Mouse (Mus musculus): Measurements from ENCODE around the gene Pcbp3. TPM values are rescaled to one million over a fixed set of nuclear protein-coding genes. Genes with fewer than 3 reads are reported as not detected.

Pcbp3 gene
- 26.2 and 28.3 TPM in 2 replicates for polyA plus RNA-seq (2015; fragmentation: Nextera tagmentation; extraction: Ambion mirVana)

DNA sequence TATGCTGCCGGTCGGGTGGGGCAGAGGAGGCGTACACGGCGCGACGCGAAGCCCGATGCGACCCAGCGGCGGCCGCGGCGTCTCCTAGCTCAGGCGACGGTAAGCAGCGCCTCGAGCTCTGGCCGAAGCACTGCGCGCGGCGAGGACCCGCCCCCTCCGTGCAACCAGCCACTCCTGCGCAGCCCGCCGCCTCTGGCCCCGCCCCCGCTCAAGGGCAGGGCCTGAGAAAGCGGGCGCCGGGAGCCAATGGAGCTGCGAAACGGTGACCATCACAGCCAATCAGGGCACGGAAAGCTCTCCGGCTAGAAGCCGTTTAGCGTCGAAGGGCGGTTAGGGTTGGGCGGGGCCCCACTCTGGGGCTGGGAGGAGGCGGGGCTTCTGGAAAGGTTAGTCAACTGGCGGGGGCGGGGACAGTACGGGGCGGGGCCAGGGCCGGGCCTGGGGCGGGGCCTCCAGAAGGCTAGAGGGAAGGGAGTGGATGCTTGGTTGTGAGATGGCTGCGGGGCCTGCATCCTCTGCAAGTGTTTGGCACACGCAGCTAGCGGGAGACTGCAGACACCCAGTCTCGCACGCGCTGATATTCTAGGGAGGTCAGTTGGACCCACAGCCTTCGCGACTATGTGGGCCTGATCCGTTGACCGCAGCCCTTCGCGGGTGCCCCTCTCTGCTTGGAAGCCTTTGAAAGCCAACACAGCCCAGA, at the start of gene Pcbp3:
TSS of gene Pcbp3 (minus strand) at position 98 of the 700 bp plus-strand sequence.
- 2% methylated on average over 61 of the region's 62 CpGs for WGBS
- H3K27ac ChIP-seq, result peak within 1 kb of the TSS; percentile 33; the same call in 1 of the 2 replicates
- peak within 1 kb of the TSS; percentile 99 for H3K4me2 ChIP-seq
- no peaks in the 10 kb centered on the region for H3K9me3 ChIP-seq
- peak within 1 kb of the TSS; percentile 85 for H3K9ac ChIP-seq
- peaks cover 42% of the 10 kb centered on the region for H3K4me1 ChIP-seq
- peaks cover 2% of the 10 kb centered on the region; the same call in 1 of the 2 replicates for H3K27me3 ChIP-seq
- no peaks in the 10 kb centered on the region for H3K36me3 ChIP-seq
- H3K4me3 ChIP-seq, result peak within 1 kb of the TSS; percentile 69
- peak; percentile 97 for ATAC-seq (ENCODE audit: insufficient number of reproducible peaks, insufficient read depth, low FRiP score, low TSS enrichment, low read depth)

DNA sequence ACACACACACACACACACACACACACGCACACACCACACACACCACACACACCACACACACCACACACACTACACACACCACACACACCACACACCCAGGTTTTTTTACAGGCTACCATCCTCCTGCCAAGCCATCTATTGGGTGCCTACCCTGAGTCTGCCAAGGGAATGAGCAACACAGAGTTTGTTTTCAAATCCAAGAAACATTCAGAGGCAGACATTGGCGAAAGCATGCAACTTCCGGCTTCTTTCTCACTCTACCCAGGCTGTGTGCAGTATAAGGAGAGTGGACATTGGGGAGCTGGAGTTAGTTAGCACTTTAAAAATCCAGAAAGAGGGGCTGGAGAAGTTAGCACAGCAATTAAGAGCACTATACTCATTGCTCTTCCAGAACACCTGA, 47.0 kb upstream of the Pcbp3 start:
- H3K4me3 ChIP-seq, result no peak overlapping the region
- no peak for ATAC-seq (ENCODE audit: insufficient number of reproducible peaks, insufficient read depth, low FRiP score, low TSS enrichment, low read depth)
- peaks cover 16% of the 10 kb centered on the region for H3K4me1 ChIP-seq
- no peaks in the 10 kb centered on the region for H3K9me3 ChIP-seq
- WGBS, result 82% methylated on average over 2 of the region's 3 CpGs
- no peak overlapping the region for H3K27ac ChIP-seq
- H3K27me3 ChIP-seq, result no peaks in the 10 kb centered on the region
- H3K36me3 ChIP-seq, result no peaks in the 10 kb centered on the region
- H3K4me2 ChIP-seq, result no peak overlapping the region
- H3K9ac ChIP-seq, result no peak overlapping the region

DNA sequence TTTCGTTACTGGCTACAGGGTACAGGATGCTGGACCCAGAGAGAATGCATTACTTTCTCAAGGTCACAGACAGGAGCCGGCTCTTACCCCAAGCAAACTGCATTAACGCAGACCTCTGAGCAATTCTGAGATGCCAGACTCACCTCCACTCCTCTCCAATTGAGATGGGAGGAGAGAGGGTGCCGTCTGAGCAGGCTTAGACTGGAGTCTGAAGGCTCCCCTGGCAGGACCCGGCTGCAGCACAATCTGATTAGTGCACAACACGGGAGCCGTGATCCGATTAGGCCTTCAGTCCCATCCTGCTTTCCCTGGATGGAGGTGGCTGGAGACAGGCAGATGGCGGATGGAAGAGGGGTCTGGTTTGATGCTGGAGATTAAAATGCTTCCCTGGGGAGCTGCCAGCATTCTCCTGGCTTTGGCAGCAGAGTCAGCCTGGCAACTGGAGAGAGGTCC, 46.4 kb upstream of the Pcbp3 start:
- peak overlapping the region; percentile 48; the same call in 1 of the 2 replicates for H3K27ac ChIP-seq
- peaks cover 16% of the 10 kb centered on the region for H3K4me1 ChIP-seq
- H3K4me2 ChIP-seq, result no peak overlapping the region
- H3K36me3 ChIP-seq, result no peaks in the 10 kb centered on the region
- no peaks in the 10 kb centered on the region for H3K9me3 ChIP-seq
- no peak overlapping the region; the same call in 1 of the 2 replicates for H3K9ac ChIP-seq
- no peak for ATAC-seq (ENCODE audit: insufficient number of reproducible peaks, insufficient read depth, low FRiP score, low TSS enrichment, low read depth)
- no peaks in the 10 kb centered on the region for H3K27me3 ChIP-seq
- 18% methylated on average over 9 of the region's 9 CpGs for WGBS
- H3K4me3 ChIP-seq, result no peak overlapping the region

DNA sequence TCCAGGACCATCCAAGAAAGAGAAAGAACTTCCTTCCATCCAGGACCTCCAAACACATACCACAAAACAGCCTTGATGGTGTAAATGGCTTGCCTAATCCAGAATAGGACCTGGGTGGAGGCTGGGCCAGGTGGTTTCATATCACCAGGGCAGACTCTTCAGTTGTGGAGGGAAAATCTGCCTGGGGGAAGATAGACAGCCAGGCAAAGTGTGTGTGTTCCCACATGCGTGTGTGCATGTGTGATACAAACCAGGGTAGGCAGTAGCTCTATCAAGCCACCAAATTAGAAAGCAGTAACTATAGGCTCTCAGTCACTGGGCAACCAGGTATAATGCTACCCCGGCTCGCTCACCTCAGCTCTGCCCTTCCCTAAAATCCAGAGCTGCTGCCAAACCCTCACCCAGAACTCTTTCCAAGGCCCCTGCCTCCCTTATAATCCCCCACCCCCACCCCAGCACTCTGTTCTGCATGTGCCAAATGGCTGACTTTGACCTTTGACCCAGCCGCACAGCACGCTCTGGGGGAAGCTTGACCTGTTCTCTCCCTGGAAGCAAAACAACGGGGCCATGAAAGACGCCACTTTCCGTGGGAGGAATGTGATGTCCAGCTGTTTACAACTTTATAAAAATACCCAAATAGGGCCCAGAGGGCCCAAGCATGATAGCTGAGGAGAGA, 45.9 kb upstream of the Pcbp3 start:
- Histone ChIP-seq H3K4me3 (no peak overlapping the region), H3K9ac (no peak overlapping the region), H3K9me3 (no peaks in the 10 kb centered on the region), H3K36me3 (no peaks in the 10 kb centered on the region), H3K27me3 (no peaks in the 10 kb centered on the region), H3K27ac (peak overlapping the region; percentile 48; the same call in 1 of the 2 replicates), H3K4me1 (peaks cover 16% of the 10 kb centered on the region), H3K4me2 (no peak overlapping the region)
- 37% methylated on average over 8 of the region's 8 CpGs for WGBS
- no peak for ATAC-seq (ENCODE audit: insufficient number of reproducible peaks, insufficient read depth, low FRiP score, low TSS enrichment, low read depth)

DNA sequence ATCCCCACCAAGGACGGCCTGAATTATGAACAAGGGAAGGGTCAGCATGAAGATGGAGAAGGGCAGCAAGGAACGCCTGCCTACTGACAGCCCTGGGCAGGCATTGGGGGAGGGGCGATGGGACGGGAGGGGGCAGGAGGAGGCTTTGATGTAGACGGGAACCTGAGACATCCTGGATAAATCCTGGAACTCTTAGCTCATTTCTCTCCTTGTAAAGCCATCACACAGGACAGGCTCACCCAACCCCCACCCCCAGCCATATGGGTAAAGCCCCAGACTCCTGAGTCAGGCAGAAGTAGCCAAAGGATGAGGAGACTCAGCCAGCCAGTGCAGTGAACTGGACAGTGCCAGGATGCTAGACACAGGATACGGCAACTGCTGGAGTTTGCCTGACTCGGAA, 43.2 kb upstream of the Pcbp3 start:
- Histone ChIP-seq H3K9me3 (no peaks in the 10 kb centered on the region), H3K27me3 (no peaks in the 10 kb centered on the region), H3K9ac (no peak overlapping the region), H3K27ac (no peak overlapping the region), H3K36me3 (no peaks in the 10 kb centered on the region), H3K4me1 (peaks cover 16% of the 10 kb centered on the region), H3K4me2 (no peak overlapping the region), H3K4me3 (no peak overlapping the region)
- ATAC-seq (ENCODE audit: insufficient number of reproducible peaks, insufficient read depth, low FRiP score, low TSS enrichment, low read depth), result no peak
- WGBS, result 17% methylated on average over 7 of the region's 7 CpGs

DNA sequence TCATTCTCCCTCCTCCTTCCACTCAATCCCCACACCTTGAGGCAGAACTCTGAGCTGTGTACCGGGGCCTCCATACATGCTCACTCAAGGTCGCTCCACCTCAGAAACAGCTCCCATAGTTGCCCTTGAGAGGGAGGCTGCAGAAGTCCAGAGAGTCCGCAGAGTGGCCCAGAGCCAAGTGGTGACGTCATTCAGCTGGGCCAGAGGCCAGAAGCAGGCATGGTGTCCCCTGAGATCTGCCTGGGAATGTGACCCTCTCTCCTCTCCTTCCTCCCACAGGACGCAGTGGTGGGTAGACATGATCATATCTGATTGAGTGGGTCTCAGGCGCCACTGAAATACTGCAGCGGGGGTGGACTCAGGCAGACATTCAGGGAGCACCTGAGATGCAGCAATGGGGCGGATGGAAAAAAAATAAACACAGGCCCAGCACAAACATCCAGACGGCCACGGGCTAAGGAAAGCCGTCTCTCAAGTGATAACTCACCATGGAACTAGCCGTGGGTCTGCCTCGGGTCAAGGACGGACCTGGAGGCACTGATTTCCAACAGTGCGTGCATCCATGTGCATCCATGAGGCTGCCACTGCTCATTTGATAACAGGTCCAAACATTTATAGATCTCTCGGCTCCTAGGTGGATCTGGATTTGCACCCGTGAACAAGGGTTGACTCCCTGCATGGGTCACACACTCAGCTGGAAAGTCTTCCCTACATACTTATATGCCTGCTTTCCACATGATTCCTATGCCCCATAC, 36.2 kb upstream of the Pcbp3 start:
- Histone ChIP-seq H3K27me3 (no peaks in the 10 kb centered on the region), H3K36me3 (no peaks in the 10 kb centered on the region), H3K4me2 (no peak overlapping the region), H3K4me1 (no peaks in the 10 kb centered on the region), H3K9me3 (no peaks in the 10 kb centered on the region), H3K27ac (no peak overlapping the region), H3K4me3 (no peak overlapping the region), H3K9ac (no peak overlapping the region)
- ATAC-seq (ENCODE audit: insufficient number of reproducible peaks, insufficient read depth, low FRiP score, low TSS enrichment, low read depth), result no peak
- WGBS, result 71% methylated on average over 17 of the region's 17 CpGs

DNA sequence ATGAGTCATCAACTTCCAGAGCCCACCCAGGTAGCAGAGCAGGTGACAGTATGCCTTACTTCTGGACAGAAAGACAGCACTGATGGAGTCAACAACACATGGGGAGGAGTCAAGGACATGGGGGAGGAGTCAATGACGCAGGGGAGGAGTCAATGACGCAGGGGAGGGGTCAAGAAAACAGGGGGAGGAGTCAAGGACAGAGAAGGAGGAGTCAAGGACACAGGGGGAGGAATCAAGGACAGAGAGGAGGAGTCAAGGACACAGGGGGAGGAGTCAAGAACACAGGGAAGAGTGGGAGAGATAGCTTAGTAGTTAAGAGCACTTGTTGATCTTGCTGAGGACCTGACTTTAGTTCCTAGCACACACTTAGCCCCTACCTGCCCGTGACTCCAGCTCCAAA, 30.8 kb upstream of the Pcbp3 start:
- 70% methylated on average over 3 of the region's 3 CpGs for WGBS
- no peak overlapping the region for H3K9ac ChIP-seq
- no peak for ATAC-seq (ENCODE audit: insufficient number of reproducible peaks, insufficient read depth, low FRiP score, low TSS enrichment, low read depth)
- H3K36me3 ChIP-seq, result no peaks in the 10 kb centered on the region
- no peaks in the 10 kb centered on the region for H3K27me3 ChIP-seq
- no peak overlapping the region for H3K4me3 ChIP-seq
- H3K9me3 ChIP-seq, result no peaks in the 10 kb centered on the region
- H3K27ac ChIP-seq, result no peak overlapping the region
- H3K4me1 ChIP-seq, result peaks cover 5% of the 10 kb centered on the region; the same call in 1 of the 2 replicates
- H3K4me2 ChIP-seq, result no peak overlapping the region

DNA sequence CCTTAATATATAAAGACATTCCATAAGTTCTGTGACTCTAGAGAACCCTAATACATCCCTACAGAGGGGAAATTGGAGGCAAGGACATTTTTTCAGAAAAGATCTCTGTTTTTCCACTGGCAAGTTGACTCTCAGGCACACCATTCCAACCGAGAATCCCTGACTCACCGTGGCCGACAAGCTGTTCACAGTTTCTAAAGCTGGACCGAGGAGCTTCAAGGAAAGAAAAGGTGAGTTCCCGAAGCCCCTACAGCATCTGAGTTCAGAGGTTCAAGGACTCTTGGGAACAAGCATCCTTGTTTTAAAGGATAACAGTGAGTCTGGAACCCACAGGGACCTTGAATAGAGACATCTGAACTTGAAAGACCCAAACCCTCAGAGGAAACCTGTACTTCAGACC, 26.9 kb upstream of the Pcbp3 start:
- ATAC-seq (ENCODE audit: insufficient number of reproducible peaks, insufficient read depth, low FRiP score, low TSS enrichment, low read depth), result no peak
- 81% methylated on average over 5 of the region's 5 CpGs for WGBS
- Histone ChIP-seq H3K27ac (no peak overlapping the region), H3K4me1 (peaks cover 5% of the 10 kb centered on the region; the same call in 1 of the 2 replicates), H3K9me3 (no peaks in the 10 kb centered on the region), H3K4me2 (no peak overlapping the region), H3K4me3 (no peak overlapping the region), H3K9ac (no peak overlapping the region), H3K36me3 (no peaks in the 10 kb centered on the region), H3K27me3 (no peaks in the 10 kb centered on the region)

DNA sequence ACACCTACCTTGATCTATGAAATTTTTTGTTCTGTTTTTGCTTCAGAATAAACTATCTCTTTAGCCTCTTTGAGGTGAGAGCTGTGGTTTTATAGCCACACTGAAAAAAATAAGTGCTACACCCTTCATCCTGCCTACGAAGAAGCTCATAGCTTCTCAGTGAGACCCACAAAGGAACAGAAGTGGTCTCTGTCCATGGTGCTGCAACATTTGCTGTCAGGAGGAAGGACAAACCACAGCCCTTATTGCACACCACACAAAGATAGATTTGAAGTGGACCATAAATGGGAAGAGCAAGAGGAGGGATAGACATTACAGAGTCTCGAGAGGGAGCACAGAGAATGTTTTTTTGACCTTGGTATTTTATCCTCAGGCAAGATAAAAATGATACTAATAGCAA, 16.4 kb upstream of the Pcbp3 start:
- WGBS, result 27% methylated on average over 2 of the region's 2 CpGs
- Histone ChIP-seq H3K27me3 (no peaks in the 10 kb centered on the region), H3K4me1 (peaks cover 27% of the 10 kb centered on the region), H3K4me3 (no peak overlapping the region), H3K27ac (no peak overlapping the region), H3K9ac (no peak overlapping the region), H3K9me3 (no peaks in the 10 kb centered on the region), H3K36me3 (no peaks in the 10 kb centered on the region), H3K4me2 (no peak overlapping the region)
- no peak for ATAC-seq (ENCODE audit: insufficient number of reproducible peaks, insufficient read depth, low FRiP score, low TSS enrichment, low read depth)

DNA sequence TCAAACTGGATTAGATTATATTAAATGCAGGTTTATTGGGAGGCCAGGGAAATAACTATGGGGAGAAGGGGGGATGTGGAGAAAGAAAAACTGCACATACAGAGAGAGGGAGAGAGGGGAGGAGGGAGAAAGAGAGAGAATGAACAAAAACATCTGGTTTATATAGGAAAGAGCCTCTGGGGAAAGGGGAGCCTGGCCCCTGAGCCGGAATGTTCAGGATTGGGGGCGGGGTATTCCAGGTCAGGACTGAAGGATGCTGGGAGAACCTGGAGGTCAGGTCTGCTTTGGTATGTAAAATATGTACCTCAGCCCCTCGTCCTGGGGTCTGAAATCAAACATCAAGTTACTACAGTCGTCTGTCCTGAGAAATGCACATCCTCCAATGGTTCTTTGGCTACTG, 15.0 kb upstream of the Pcbp3 start:
- no peak overlapping the region for H3K4me2 ChIP-seq
- no peak overlapping the region for H3K4me3 ChIP-seq
- H3K27ac ChIP-seq, result no peak overlapping the region
- 19% methylated on average over 4 of the region's 4 CpGs for WGBS
- peaks cover 27% of the 10 kb centered on the region for H3K4me1 ChIP-seq
- no peaks in the 10 kb centered on the region for H3K27me3 ChIP-seq
- no peaks in the 10 kb centered on the region for H3K9me3 ChIP-seq
- no peak for ATAC-seq (ENCODE audit: insufficient number of reproducible peaks, insufficient read depth, low FRiP score, low TSS enrichment, low read depth)
- H3K9ac ChIP-seq, result no peak overlapping the region
- no peaks in the 10 kb centered on the region for H3K36me3 ChIP-seq

DNA sequence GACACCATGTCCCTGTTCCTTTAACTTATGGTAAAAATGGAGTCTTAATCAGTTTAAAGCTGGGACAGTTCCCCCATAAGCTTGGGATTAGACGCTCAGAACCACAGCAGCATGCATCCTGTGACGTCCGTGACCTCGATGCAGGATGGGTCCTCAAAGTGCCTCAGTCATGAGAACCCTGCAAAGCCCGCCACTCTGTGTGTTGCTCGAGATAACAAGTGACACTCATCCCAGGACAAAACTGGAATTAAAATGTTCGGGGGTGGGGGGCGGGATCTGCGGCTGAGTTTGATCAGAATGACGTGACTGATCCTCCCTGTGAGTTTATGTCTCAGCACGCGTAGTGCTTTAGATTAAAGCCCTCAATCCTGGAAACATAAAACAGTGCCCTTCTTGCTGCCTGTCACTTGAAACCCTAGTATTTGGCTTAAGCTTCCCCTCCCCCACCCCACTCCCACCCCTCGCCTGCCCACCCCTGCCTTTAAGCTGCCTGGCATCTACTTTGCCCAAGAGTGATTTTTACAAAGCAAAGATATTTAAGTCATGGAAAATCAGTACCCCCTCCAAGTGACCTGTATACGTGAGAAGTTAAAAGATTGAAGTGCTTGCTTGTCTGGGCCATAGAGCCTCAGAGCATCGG, 12.2 kb upstream of the Pcbp3 start:
- no peak overlapping the region for H3K27ac ChIP-seq
- 13% methylated on average over 15 of the region's 15 CpGs for WGBS

More for the DNA sequence above, 12.2 kb upstream of the Pcbp3 start:
- Histone ChIP-seq H3K36me3 (no peaks in the 10 kb centered on the region), H3K9me3 (no peaks in the 10 kb centered on the region), H3K27me3 (no peaks in the 10 kb centered on the region), H3K4me2 (peak overlapping the region; percentile 42), H3K4me1 (peaks cover 27% of the 10 kb centered on the region), H3K4me3 (no peak overlapping the region), H3K9ac (no peak overlapping the region)
- ATAC-seq (ENCODE audit: insufficient number of reproducible peaks, insufficient read depth, low FRiP score, low TSS enrichment, low read depth), result no peak
